Mouse (Mus musculus): ENCODE measurements around the gene Btbd7.

Btbd7 gene

GRCm38 (mm10) chr12:102782841-102783240 is 95.4 kb downstream of the Btbd7 start:
- DNase-seq (ENCODE audit: low read depth, low spot score): no peak

GRCm38 (mm10) chr12:102779452-102779851 is 98.8 kb downstream of the Btbd7 start:
- peak; percentile 53 for DNase-seq (ENCODE audit: low read depth, low spot score)

GRCm38 (mm10) chr12:102778151-102778550 is 100.1 kb downstream of the Btbd7 start:
- no peak for DNase-seq (ENCODE audit: low read depth, low spot score)

- DNase-seq (ENCODE audit: low read depth, low spot score): no peak
Measured at GRCm38 (mm10) chr12:102776035-102776434, 102.2 kb downstream of the Btbd7 start.

- no peak for DNase-seq (ENCODE audit: low read depth, low spot score)
Measured at GRCm38 (mm10) chr12:102772676-102773075, 105.6 kb downstream of the Btbd7 start.

- DNase-seq (ENCODE audit: low read depth, low spot score): peak; percentile 63
Measured at GRCm38 (mm10) chr12:102771601-102772000, 106.7 kb downstream of the Btbd7 start.

GRCm38 (mm10) chr12:102769000-102769399 is 109.3 kb downstream of the Btbd7 start:
- peak; percentile 36 for DNase-seq (ENCODE audit: low read depth, low spot score)

GRCm38 (mm10) chr12:102763696-102764095 is 114.6 kb downstream of the Btbd7 start:
- DNase-seq (ENCODE audit: low read depth, low spot score): no peak

- DNase-seq (ENCODE audit: low read depth, low spot score): no peak
Measured at GRCm38 (mm10) chr12:102761668-102762067, 116.6 kb downstream of the Btbd7 start.

- peak; percentile 83 for DNase-seq (ENCODE audit: low read depth, low spot score)
Measured at GRCm38 (mm10) chr12:102758936-102759335, 119.3 kb downstream of the Btbd7 start.

GRCm38 (mm10) chr12:102758403-102758756 is 119.9 kb downstream of the Btbd7 start, which contains the start of gene Gm20604:
TSS of gene Gm20604 (minus strand) at chr12:102758672.
- DNase-seq (ENCODE audit: low read depth, low spot score): peak; percentile 43

- peak; percentile 97 for DNase-seq (ENCODE audit: low read depth, low spot score)
Measured at GRCm38 (mm10) chr12:102757689-102758402, 120.4 kb downstream of the Btbd7 start, which contains the start of the genes Gm28051, Gon7 and Ubr7. TSS of gene Gm28051 (minus strand) at chr12:102757765. TSS of gene Gon7 (minus strand) at chr12:102757803. TSS of gene Ubr7 (plus strand) at chr12:102757967.

- no peak for DNase-seq (ENCODE audit: low read depth, low spot score)
Measured at GRCm38 (mm10) chr12:102757055-102757688, 121.1 kb downstream of the Btbd7 start.

- DNase-seq (ENCODE audit: low read depth, low spot score): peak; percentile 92
Measured at GRCm38 (mm10) chr12:102756304-102756703, 122.0 kb downstream of the Btbd7 start.

GRCm38 (mm10) chr12:102748256-102748655 is 130.0 kb downstream of the Btbd7 start:
- DNase-seq (ENCODE audit: low read depth, low spot score): no peak

- DNase-seq (ENCODE audit: low read depth, low spot score): peak; percentile 51
Measured at GRCm38 (mm10) chr12:102744839-102745238, 133.4 kb downstream of the Btbd7 start.

GRCm38 (mm10) chr12:102743589-102744574 is 134.4 kb downstream of the Btbd7 start, which contains the start of the genes Moap1 and Tmem251:
TSS of gene Moap1 (minus strand) at chr12:102743661.
TSS of gene Tmem251 (plus strand) at chr12:102743762.
- peak; percentile 86 for DNase-seq (ENCODE audit: low read depth, low spot score)

GRCm38 (mm10) chr12:102743036-102743588 is 135.2 kb downstream of the Btbd7 start:
- DNase-seq (ENCODE audit: low read depth, low spot score): no peak

- DNase-seq (ENCODE audit: low read depth, low spot score): no peak
Measured at GRCm38 (mm10) chr12:102742056-102742455, 136.2 kb downstream of the Btbd7 start.

GRCm38 (mm10) chr12:102740285-102740684 is 138.0 kb downstream of the Btbd7 start:
- no peak for DNase-seq (ENCODE audit: low read depth, low spot score)

- DNase-seq (ENCODE audit: low read depth, low spot score): no peak
Measured at GRCm38 (mm10) chr12:102739096-102739495, 139.2 kb downstream of the Btbd7 start.
